Mouse (Mus musculus) midbrain, embryonic 14.5 days (tissue): ENCODE results near the gene Gm20825. TPM values are rescaled to one million over a fixed set of nuclear protein-coding genes. Genes with fewer than 3 reads are reported as not detected.
"Not testable (repeated sequence)": the region's sequence is repeated elsewhere in the genome, so short reads cannot be mapped to it uniquely, and the experiment has no call there.

Experiments
- ATAC-seq: fragments of 200-750 bp; cut with Nextera tagmentation; 2 replicates; pipeline ENCODE4 v1.8.0; 2017; ENCODE audit warnings: moderate number of reproducible peaks, moderate library complexity; ENCODE audit not compliant: low FRiP score, low TSS enrichment
- DNase-seq: peaks from one replicate; pipeline ENCODE4 v3.0.0-alpha.2; 2015
- H3K27ac ChIP-seq: fragments of 300-500 bp; sonication (generic); replicated peaks from 2 replicates; pipeline ENCODE4 v1.5.1; 2014; ENCODE audit warnings: mild to moderate bottlenecking, low read depth, low read length, moderate library complexity
- H3K27me3 ChIP-seq: fragments of 300-500 bp; sonication (generic); 2 replicates; pipeline ENCODE4 v1.6.1; 2014; ENCODE audit warnings: low read length, control low read depth, mixed read lengths; ENCODE audit not compliant: control insufficient read depth, insufficient read depth
- H3K36me3 ChIP-seq: fragments of 300-500 bp; sonication (generic); 2 replicates; pipeline ENCODE4 v1.6.1; 2014; ENCODE audit warnings: low read length, control low read depth; ENCODE audit not compliant: control insufficient read depth, insufficient read depth
- H3K4me1 ChIP-seq: fragments of 300-500 bp; sonication (generic); 2 replicates; pipeline ENCODE4 v1.6.1; 2014; ENCODE audit warnings: mild to moderate bottlenecking, antibody characterized with exemption, low read length, control low read depth; ENCODE audit not compliant: control insufficient read depth, insufficient read depth
- H3K4me2 ChIP-seq: fragments of 300-500 bp; sonication (generic); 2 replicates; pipeline ENCODE4 v1.6.1; 2014; ENCODE audit warnings: mild to moderate bottlenecking, low read length, moderate library complexity
- H3K4me3 ChIP-seq: fragments of 300-500 bp; sonication (generic); replicated peaks from 2 replicates; pipeline ENCODE4 v1.5.1; 2014; ENCODE audit warnings: low read depth, low read length
- H3K9ac ChIP-seq: fragments of 300-500 bp; sonication (generic); replicated peaks from 2 replicates; pipeline ENCODE4 v1.6.1; 2014; ENCODE audit warnings: mild to moderate bottlenecking, low read length, moderate library complexity
- H3K9me3 ChIP-seq: fragments of 300-500 bp; sonication (generic); 2 replicates; pipeline ENCODE4 v1.6.1; 2016; ENCODE audit warnings: low read length, control low read depth, mixed read lengths; ENCODE audit not compliant: control insufficient read depth
- WGBS: fragments of 180-500 bp; shearing (Covaris S2); extraction: QIAGEN DNeasy Blood & Tissue Kit; methylation state at CpG from one replicate; pipeline ENCODE4 v1.1.7; 2014; 5-methylcytosine and 5-hydroxymethylcytosine counted together
- polyA plus RNA-seq: library from polyadenylated mRNA; unstranded; fragments of >200 nt; fragmentation: Nextera tagmentation; extraction: Ambion mirVana; gene quantifications from 2 replicates; pipeline ENCODE4 v1.2.1, GENCODE M21; 2014

Gene Gm20825
- polyA plus RNA-seq: not detected in 2 replicates

- WGBS: 50% methylated on average over 3 of the region's 4 CpGs
- H3K36me3 ChIP-seq, DNase-seq, H3K27me3 ChIP-seq, H3K4me1 ChIP-seq, ATAC-seq, H3K4me3 ChIP-seq, H3K27ac ChIP-seq, H3K9ac ChIP-seq, H3K4me2 ChIP-seq, H3K9me3 ChIP-seq: not testable (repeated sequence)
Measured at GRCm38 (mm10) chrY:8071407-8071806, at the start of gene Gm20825. Gm20825 (minus strand) TSS chrY:8071507.

Other genes starting within 250 kb of the Gm20825 start
- gene Gm29049, start 74.3 kb downstream of the Gm20825 start, polyA plus RNA-seq: not detected in 2 replicates
- not detected in 2 replicates for gene Gm20824, start 186.4 kb upstream of the Gm20825 start, polyA plus RNA-seq